Mouse (Mus musculus): ENCODE data around the gene Snx29.

- no peak for TF ChIP-seq POLR2A (IDR thresholded peaks at IDR 0.05; ENCODE audit: borderline replicate concordance, insufficient read depth, low read length)
- TF ChIP-seq CTCF (IDR thresholded peaks at IDR 0.05; ENCODE audit: borderline replicate concordance, insufficient read depth, low read depth, low read length): no peak
Measured at GRCm38 (mm10) chr16:11776528-11776927, 453.8 kb downstream of the Snx29 start.
